Mouse (Mus musculus) E14TG2a.4 (cell line): ENCODE data around the gene Myo1g.
A peak's percentile ranks its signal among the peaks of the same experiment; 100 is the strongest.

Experiments used
- CTCF ChIP-seq: conservative IDR thresholded peaks from 2 replicates; pipeline ENCODE4 v1.5.1; 2014; ENCODE audit warnings: low read length
- NANOG ChIP-seq: IDR thresholded peaks from 2 replicates; pipeline ENCODE4 v1.6.1; 2014; ENCODE audit warnings: borderline replicate concordance, low read length, mixed read lengths
- POU5F1 ChIP-seq: IDR thresholded peaks from 2 replicates; pipeline ENCODE4 v1.6.1; 2014; ENCODE audit warnings: low read length, borderline replicate concordance

DNA sequence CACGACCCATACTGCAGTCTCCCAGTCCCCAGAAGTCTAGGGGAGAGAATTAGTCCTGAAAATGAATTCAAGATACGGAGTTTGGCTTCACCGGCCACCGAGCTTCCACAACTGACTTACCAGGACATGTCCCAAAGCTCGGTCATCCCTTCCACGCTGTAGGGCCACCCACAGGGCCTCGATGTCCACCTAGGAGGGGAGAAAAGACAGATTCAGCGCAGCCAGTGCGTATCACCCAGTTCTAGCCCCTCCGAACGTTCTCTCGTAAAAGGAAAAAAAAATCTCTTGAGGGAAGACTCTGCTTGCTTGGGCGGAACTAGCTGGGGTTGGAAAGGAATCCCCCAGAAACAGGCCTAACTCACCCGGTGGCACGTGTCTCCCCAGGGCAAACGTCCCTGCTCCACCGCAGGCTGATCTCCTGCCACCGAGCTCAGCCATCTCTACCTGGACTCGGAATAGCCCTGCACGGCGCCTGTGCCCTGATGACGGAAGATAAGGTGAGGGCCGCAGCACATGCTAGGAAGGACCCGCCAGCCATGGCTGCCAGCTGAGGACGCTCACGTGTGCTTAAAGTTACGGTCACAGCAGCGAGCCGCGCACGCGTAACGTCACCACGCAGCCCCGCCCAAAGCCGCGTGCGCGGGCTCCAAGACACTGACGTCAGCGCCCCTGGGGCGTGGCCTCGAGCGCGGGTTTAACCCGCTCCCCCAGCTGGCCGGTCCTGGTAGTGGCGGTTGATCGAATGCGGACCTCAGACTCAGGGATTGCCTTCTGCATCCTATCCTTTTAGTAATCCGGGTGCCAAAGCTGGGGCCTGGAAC lies 7.6 kb upstream of the Myo1g start:
- TF ChIP-seq CTCF (0 out of 2 replicates have a peak, but pooled peaks have one; percentile 12), NANOG (no peak), POU5F1 (no peak)
